Mouse (Mus musculus): ENCODE measurements around the gene Acp7. TPM values are rescaled to one million over a fixed set of nuclear protein-coding genes. Genes with fewer than 3 reads are reported as not detected.

Acp7 gene
- polyA plus RNA-seq, 1 experiment, result not detected

DNA sequence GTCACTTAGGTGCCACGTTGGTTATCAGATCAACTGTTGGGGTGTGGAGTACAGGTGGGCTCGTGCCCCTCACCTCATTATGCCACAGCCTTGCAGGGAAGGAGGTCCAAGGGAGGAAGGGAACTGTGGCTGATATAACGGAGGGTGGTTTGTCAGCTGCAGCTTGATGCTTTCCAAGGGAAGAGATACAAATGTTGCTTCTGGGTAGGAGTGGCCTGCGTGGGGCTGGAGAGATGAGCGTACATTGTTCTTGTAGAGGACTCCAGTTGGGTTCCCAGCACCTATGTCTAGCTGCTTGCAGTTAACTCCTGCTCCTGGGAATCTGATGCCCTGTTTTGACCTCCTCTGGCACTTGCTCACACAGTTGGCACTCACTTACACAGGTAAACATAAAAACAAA lies 28.0 kb downstream of the Acp7 start:
- Histone ChIP-seq H3K27ac (ENCODE audit: insufficient read depth, low read length) (no peak overlapping the region), H3K4me3 (ENCODE audit: insufficient read depth, low read length) (no peak overlapping the region), H3K4me1 (ENCODE audit: control insufficient read depth, insufficient read depth, low read length) (no peaks in the 10 kb centered on the region)
- TF ChIP-seq CTCF (IDR thresholded peaks at IDR 0.05; ENCODE audit: borderline replicate concordance, insufficient read depth, low read length), result no peak
- no peak for TF ChIP-seq POLR2A (IDR thresholded peaks at IDR 0.05; ENCODE audit: low read depth, low read length)

DNA sequence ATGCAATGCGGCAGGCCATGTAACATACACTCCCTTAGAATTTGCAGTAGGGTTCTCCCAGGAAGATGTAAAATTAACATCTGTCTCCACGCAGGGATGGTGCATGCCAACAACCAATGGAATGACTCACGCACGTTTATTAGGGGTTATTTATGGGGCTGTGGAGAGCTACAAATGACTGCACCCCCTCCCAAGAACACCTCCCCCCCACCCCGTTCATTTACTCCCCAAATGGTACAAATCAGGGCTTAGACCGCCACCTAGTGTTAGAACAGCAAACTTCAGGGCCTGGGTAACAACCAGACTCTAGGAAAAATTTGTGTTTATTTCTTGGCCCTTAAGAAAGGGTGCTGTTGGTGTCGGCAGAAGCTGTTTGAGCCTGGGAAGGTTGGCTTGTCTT lies 29.5 kb downstream of the Acp7 start:
- Histone ChIP-seq H3K4me1 (ENCODE audit: control insufficient read depth, insufficient read depth, low read length) (no peaks in the 10 kb centered on the region; the same call in 1 of the 2 replicates), H3K27ac (ENCODE audit: insufficient read depth, low read length) (no peak overlapping the region), H3K4me3 (ENCODE audit: insufficient read depth, low read length) (no peak overlapping the region)
- no peak for TF ChIP-seq CTCF (IDR thresholded peaks at IDR 0.05; ENCODE audit: borderline replicate concordance, insufficient read depth, low read length)
- TF ChIP-seq POLR2A (IDR thresholded peaks at IDR 0.05; ENCODE audit: low read depth, low read length), result no peak

DNA sequence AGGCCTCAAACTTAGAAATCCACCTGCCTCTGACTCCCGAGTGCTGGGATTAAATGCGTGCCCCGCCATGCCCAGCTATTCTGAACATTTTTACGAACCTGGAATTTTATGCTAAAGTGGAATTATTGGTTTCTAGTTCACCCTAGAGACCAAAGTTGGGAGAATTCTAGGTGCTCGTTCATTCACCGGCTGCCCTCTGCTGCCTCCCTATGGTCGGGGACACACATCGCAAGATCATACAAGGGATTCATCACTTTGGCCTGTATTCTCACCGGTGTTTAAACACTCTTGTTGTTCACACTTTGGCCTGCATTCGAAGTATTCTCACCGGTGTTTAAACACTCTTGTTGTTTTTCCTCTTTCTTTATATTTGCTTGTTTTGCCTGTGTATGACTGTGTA lies 30.1 kb downstream of the Acp7 start:
- Histone ChIP-seq H3K4me1 (ENCODE audit: control insufficient read depth, insufficient read depth, low read length) (peaks cover 2% of the 10 kb centered on the region; the same call in 1 of the 2 replicates), H3K4me3 (ENCODE audit: insufficient read depth, low read length) (no peak overlapping the region), H3K27ac (ENCODE audit: insufficient read depth, low read length) (no peak overlapping the region)
- TF ChIP-seq POLR2A (IDR thresholded peaks at IDR 0.05; ENCODE audit: low read depth, low read length) (no peak), CTCF (IDR thresholded peaks at IDR 0.05; ENCODE audit: borderline replicate concordance, insufficient read depth, low read length) (peak; percentile 84; the same call in 1 of the 2 replicates)

DNA sequence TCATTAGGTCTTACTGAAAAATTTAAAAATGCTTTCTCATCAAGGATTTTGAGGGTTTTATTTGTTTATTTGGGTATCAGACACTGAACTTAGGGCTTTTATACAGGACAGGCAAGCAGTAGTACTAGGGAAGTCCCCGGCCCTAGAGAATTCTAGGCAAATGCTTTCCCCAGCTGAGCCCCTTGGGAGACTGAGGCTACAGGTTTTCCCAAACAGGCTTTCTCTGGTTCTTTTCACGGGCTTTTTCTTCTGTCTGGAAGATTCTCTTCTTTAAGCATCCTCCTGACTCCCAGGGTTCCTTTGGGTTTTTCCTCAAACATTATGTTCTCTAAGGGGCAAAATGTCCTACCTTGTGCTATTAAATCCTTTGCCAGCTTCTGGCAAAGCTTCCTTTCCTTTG lies 32.2 kb downstream of the Acp7 start:
- Histone ChIP-seq H3K4me3 (ENCODE audit: insufficient read depth, low read length) (no peak overlapping the region), H3K27ac (ENCODE audit: insufficient read depth, low read length) (no peak overlapping the region), H3K4me1 (ENCODE audit: control insufficient read depth, insufficient read depth, low read length) (peaks cover 4% of the 10 kb centered on the region; the same call in 1 of the 2 replicates)
- TF ChIP-seq CTCF (IDR thresholded peaks at IDR 0.05; ENCODE audit: borderline replicate concordance, insufficient read depth, low read length) (no peak), POLR2A (IDR thresholded peaks at IDR 0.05; ENCODE audit: low read depth, low read length) (no peak)

DNA sequence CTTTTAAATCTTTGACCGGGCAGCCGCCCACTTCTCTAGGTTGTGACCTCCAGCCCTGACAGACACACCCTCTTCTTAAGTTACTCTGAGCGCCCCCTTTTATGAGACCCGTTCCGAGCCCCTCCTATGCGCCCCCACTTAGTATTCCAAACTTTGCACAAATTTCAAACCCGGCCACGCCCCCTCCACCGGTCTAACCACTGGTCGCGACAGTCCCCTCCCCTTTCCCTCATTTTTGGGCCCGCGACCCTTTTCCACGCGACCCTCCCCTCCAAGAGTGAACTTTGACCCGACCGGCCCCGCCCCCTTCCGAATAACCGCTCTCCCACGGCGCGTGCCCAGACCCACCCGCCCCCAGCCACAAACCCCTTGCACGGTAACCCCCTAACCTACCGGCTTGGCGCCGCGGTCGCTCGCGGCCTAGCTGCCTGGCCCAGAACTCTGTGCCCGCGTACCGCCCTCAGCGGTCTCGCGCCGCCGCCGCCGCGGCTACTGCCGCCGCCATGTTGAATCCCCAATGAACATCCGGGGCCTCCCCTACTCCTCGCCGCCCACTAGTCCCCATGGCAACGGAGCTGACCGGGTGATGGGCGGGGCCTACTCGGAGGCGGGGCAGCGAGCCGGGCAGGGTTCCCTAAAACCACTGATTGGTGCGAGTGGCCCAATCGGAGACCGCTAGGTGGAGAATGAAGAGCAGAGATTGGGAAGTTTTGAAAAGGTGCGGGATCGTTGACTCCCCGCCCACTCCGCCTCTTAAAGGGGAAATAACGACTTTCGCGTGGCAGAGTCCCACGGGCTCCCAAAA lies 33.3 kb downstream of the Acp7 start, which contains the start of the genes Samd4b and Pak4:
Gene Samd4b, minus strand, starts transcription at position 503 of the 805 bp plus-strand sequence.
Gene Pak4, minus strand, starts transcription at position 544 of the 805 bp plus-strand sequence.
- Histone ChIP-seq H3K27ac (ENCODE audit: insufficient read depth, low read length) (no peak within 1 kb of the TSS), H3K4me3 (ENCODE audit: insufficient read depth, low read length) (peak within 1 kb of the TSS; percentile 69), H3K4me1 (ENCODE audit: control insufficient read depth, insufficient read depth, low read length) (peaks cover 4% of the 10 kb centered on the region; the same call in 1 of the 2 replicates)
- no peak for TF ChIP-seq CTCF (IDR thresholded peaks at IDR 0.05; ENCODE audit: borderline replicate concordance, insufficient read depth, low read length)
- peak; percentile 79 for TF ChIP-seq POLR2A (IDR thresholded peaks at IDR 0.05; ENCODE audit: low read depth, low read length)

DNA sequence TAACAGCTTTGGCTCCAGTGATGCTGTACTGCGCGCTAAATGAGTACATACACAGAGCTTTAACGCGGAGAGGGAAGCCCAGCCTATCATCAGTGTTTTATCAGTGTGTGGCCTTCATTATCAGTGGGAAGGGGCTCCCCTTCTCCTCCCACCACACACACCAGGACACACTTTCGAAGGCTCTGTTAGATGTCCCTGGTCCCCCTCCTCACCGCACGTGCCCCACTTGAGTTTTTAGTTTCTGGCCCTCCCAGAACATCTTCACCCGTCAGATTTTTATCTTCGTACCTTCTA lies 33.9 kb downstream of the Acp7 start:
- TF ChIP-seq CTCF (IDR thresholded peaks at IDR 0.05; ENCODE audit: borderline replicate concordance, insufficient read depth, low read length) (no peak), POLR2A (IDR thresholded peaks at IDR 0.05; ENCODE audit: low read depth, low read length) (no peak)
- Histone ChIP-seq H3K4me1 (ENCODE audit: control insufficient read depth, insufficient read depth, low read length) (peaks cover 4% of the 10 kb centered on the region; the same call in 1 of the 2 replicates), H3K27ac (ENCODE audit: insufficient read depth, low read length) (no peak overlapping the region), H3K4me3 (ENCODE audit: insufficient read depth, low read length) (peak overlapping the region; percentile 69)

DNA sequence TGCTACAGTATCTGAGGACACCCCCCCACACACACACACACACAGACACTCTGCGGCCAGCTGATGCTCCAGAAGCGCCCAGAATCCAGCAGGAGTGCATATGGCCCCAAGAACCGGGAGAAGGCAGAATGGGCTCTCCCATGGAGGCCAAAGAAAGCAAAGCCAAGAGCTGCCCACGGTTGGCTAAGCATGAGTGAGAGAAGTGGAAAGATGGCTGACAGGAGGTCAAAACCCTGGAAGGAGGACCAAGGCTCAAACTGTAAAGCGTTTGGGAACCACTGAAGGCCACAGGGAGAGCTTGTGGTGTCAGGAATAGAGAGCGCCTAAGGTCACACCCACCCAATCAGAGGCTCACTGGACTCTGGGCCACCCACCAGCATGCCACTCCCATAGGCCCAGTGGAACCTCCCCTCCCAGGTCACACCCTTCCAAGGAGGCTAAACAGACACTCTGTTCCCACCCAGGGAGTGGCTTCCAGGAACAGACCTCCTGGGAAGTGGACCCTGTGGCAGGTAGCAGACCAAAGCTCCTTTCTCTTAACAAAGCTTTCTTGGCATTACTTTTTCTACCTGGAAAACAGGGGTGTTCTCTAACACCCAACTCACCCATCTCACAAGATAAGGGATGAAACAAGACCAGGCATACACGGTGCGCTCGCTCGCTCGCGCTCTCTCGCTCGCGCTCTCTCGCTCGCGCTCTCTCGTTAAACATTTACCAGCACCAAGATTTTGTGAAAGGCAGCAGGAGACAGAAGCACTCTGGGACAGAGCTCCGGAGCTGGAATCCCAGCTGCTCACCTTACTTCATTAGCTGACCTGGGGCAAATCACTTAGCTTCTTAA lies 34.5 kb downstream of the Acp7 start:
- peak overlapping the region; percentile 69 for H3K4me3 ChIP-seq (ENCODE audit: insufficient read depth, low read length)
- H3K4me1 ChIP-seq (ENCODE audit: control insufficient read depth, insufficient read depth, low read length), result peaks cover 4% of the 10 kb centered on the region; the same call in 1 of the 2 replicates
- TF ChIP-seq POLR2A (IDR thresholded peaks at IDR 0.05; ENCODE audit: low read depth, low read length), result no peak
- no peak overlapping the region for H3K27ac ChIP-seq (ENCODE audit: insufficient read depth, low read length)

DNA sequence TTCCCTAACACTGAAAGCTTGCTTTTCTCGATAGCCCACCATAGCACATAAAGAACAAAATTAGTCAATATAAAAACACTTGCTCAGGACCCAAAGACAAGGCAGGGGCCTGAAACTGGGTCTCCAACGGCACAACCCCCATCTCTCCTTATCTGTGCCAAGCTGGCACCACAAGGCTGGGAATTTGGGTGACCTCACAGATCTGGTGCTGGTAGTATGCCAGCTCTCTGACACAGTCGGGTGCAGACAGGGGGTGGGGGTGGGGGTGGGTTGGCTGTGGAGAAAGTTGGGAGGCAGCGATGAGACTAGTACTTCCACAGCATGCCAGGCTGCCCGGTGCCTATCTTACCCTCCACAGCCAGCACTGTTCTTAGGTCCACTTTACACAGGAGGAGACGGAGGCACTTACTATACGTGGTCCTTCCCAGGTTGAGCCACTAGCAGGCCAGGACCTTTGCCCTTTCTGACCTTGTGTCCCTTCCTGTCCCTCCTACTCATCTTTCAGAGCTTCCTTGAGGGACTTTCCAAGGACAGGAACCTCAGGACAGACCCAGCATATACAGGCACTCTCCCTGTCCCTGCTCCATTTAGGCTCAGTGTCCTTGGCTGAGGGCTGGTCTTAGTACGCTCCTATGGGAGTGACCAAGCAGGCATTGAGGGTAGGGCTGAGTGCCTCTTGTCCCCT lies 35.2 kb downstream of the Acp7 start:
- Histone ChIP-seq H3K4me1 (ENCODE audit: control insufficient read depth, insufficient read depth, low read length) (peaks cover 4% of the 10 kb centered on the region; the same call in 1 of the 2 replicates), H3K4me3 (ENCODE audit: insufficient read depth, low read length) (no peak overlapping the region)

More for the DNA sequence above, 35.2 kb downstream of the Acp7 start:
- no peak overlapping the region for H3K27ac ChIP-seq (ENCODE audit: insufficient read depth, low read length)
- TF ChIP-seq POLR2A (IDR thresholded peaks at IDR 0.05; ENCODE audit: low read depth, low read length) (no peak), CTCF (IDR thresholded peaks at IDR 0.05; ENCODE audit: borderline replicate concordance, insufficient read depth, low read length) (no peak)
